Mouse (Mus musculus): Measurements from ENCODE around the gene Tmem164. TPM values are rescaled to one million over a fixed set of nuclear protein-coding genes. Genes with fewer than 3 reads are reported as not detected.

Gene Tmem164
- polyA plus RNA-seq, 1 experiment from 2014 or later, result 20.1 TPM

- Histone ChIP-seq H3K4me3 (ENCODE audit: low read depth, low read length) (no peak overlapping the region), H3K36me3 (ENCODE audit: control insufficient read depth, insufficient read depth) (no peaks in the 10 kb centered on the region), H3K9ac (ENCODE audit: low read depth, low read length) (no peak overlapping the region), H3K27me3 (ENCODE audit: control insufficient read depth, insufficient read depth, low read depth, low read length) (no peaks in the 10 kb centered on the region), H3K4me2 (ENCODE audit: low read depth, low read length) (no peak overlapping the region), H3K9me3 (replicated peaks; ENCODE audit: control insufficient read depth, low read length) (no peaks in the 10 kb centered on the region), H3K27ac (ENCODE audit: low read length) (no peak overlapping the region), H3K4me1 (ENCODE audit: control insufficient read depth, low read depth, low read length) (no peaks in the 10 kb centered on the region)
- 75% methylated on average over 2 of the region's 2 CpGs for whole genome bisulfite sequencing (ENCODE audit: insufficient replicate concordance)
- ATAC-seq (ENCODE audit: low read depth), result no peak
These were observed 188.6 kb downstream of the Tmem164 start for GRCm38 (mm10) chrX:142869844-142870243.

GRCm38 (mm10) chrX:142882255-142882654 is 201.0 kb downstream of the Tmem164 start:
- Histone ChIP-seq H3K4me2 (ENCODE audit: low read depth, low read length) (no peak overlapping the region), H3K36me3 (ENCODE audit: control insufficient read depth, insufficient read depth) (no peaks in the 10 kb centered on the region), H3K9me3 (replicated peaks; ENCODE audit: control insufficient read depth, low read length) (no peaks in the 10 kb centered on the region), H3K4me1 (ENCODE audit: control insufficient read depth, low read depth, low read length) (no peaks in the 10 kb centered on the region), H3K27ac (ENCODE audit: low read length) (no peak overlapping the region), H3K27me3 (ENCODE audit: control insufficient read depth, insufficient read depth, low read depth, low read length) (no peaks in the 10 kb centered on the region), H3K4me3 (ENCODE audit: low read depth, low read length) (no peak overlapping the region), H3K9ac (ENCODE audit: low read depth, low read length) (no peak overlapping the region)
- ATAC-seq (ENCODE audit: low read depth), result no peak
- 54% methylated on average over 5 of the region's 5 CpGs for WGBS (ENCODE audit: insufficient replicate concordance)

- Histone ChIP-seq H3K27ac (ENCODE audit: low read length) (no peak overlapping the region), H3K36me3 (ENCODE audit: control insufficient read depth, insufficient read depth) (no peaks in the 10 kb centered on the region), H3K4me3 (ENCODE audit: low read depth, low read length) (no peak overlapping the region), H3K9me3 (replicated peaks; ENCODE audit: control insufficient read depth, low read length) (no peaks in the 10 kb centered on the region), H3K4me2 (ENCODE audit: low read depth, low read length) (no peak overlapping the region), H3K9ac (ENCODE audit: low read depth, low read length) (no peak overlapping the region), H3K4me1 (ENCODE audit: control insufficient read depth, low read depth, low read length) (no peaks in the 10 kb centered on the region), H3K27me3 (ENCODE audit: control insufficient read depth, insufficient read depth, low read depth, low read length) (no peaks in the 10 kb centered on the region)
- 73% methylated on average over 4 of the region's 4 CpGs for WGBS (ENCODE audit: insufficient replicate concordance)
- ATAC-seq (ENCODE audit: low read depth), result no peak
These were observed 202.4 kb downstream of the Tmem164 start for GRCm38 (mm10) chrX:142883593-142883992.

DNA sequence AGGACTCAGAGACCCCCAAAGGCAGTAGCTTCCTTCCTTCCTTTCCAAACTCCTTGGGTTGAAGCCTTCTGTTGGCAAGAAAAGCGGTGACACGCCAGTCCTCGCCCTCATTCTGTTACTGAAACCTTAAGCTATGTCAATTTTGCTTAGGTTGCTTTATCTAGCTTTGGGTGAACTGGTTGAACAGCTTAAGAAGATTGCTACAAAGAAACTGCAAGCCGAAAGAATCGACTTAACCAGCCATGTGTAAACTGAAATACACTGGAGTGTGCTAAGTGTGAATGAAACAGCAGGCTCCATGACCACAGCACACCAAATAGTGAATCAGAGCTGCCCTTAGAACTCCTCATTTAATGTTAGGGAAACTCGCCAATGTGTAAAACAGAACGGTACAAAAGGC is 204.8 kb downstream of the Tmem164 start:
- no peak for ATAC-seq (ENCODE audit: low read depth)
- no peak overlapping the region for H3K27ac ChIP-seq (ENCODE audit: low read length)
- H3K9me3 ChIP-seq (replicated peaks; ENCODE audit: control insufficient read depth, low read length), result no peaks in the 10 kb centered on the region
- 66% methylated on average over 7 of the region's 7 CpGs for WGBS (ENCODE audit: insufficient replicate concordance)
- no peaks in the 10 kb centered on the region for H3K4me1 ChIP-seq (ENCODE audit: control insufficient read depth, low read depth, low read length)
- H3K9ac ChIP-seq (ENCODE audit: low read depth, low read length), result no peak overlapping the region
- no peak overlapping the region for H3K4me3 ChIP-seq (ENCODE audit: low read depth, low read length)
- no peak overlapping the region for H3K4me2 ChIP-seq (ENCODE audit: low read depth, low read length)
- no peaks in the 10 kb centered on the region for H3K36me3 ChIP-seq (ENCODE audit: control insufficient read depth, insufficient read depth)
- H3K27me3 ChIP-seq (ENCODE audit: control insufficient read depth, insufficient read depth, low read depth, low read length), result no peaks in the 10 kb centered on the region

MicroRNAs within 50 kb of the gene (microRNA counts, 519-probe panel; counts per million panel counts)
- microRNA mmu-miR-652, result 2,517 counts per million, percentile 66 among the panel's probes with 10 or more counts

Small RNA genes lying within 50 kb of the gene (microRNA-seq; reads per million reads assigned to microRNA genes)
- 10,529 reads per million, percentile 93 among the genes with 10 or more reads in this experiment for gene Mir652
